Mouse (Mus musculus): Measurements from ENCODE around the gene Btbd16.

DNA sequence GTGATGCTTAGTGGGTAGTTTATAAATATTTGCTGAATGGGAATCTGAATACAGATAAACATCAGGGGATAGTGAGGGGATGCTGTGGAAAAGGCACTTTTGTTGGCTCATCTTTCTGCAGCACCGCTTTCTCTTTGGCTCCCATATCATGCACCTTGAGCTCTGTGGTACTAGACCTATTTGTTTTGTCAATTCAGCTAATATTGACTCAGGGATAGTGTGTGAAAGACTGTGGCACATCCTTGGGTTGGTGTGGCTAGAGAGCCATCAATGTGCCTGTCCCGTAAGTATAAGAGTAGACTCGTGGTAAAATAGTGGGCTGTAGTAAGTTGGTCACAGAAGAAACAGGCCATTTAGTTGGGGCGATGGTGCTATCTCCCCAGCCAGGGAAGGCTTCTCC is 13.7 kb downstream of the Btbd16 start:
- TF ChIP-seq CTCF (IDR thresholded peaks at IDR 0.05; ENCODE audit: low read depth) (no peak), EP300 (IDR thresholded peaks at IDR 0.05; ENCODE audit: low read depth) (no peak)

All from liver, postnatal 0 days (tissue).